Mouse (Mus musculus) liver, embryonic 16.5 days (tissue): Measurements from ENCODE around the gene Rbks. TPM values are rescaled to one million over a fixed set of nuclear protein-coding genes. Genes with fewer than 3 reads are reported as not detected.
"Not testable (repeated sequence)": the region's sequence is repeated elsewhere in the genome, so short reads cannot be mapped to it uniquely, and the experiment has no call there.

Experiments
- ATAC-seq: fragments of 200-750 bp; cut with Nextera tagmentation; 2 replicates; pipeline ENCODE4 v1.8.0; 2017; ENCODE audit warnings: low read depth, mild to moderate bottlenecking, moderate number of reproducible peaks, moderate library complexity
- H3K27ac ChIP-seq: fragments of 300-500 bp; sonication (generic); 2 replicates; pipeline ENCODE4 v1.5.1; 2014; ENCODE audit warnings: mild to moderate bottlenecking, low read length
- H3K27me3 ChIP-seq: fragments of 300-500 bp; sonication (generic); 2 replicates; pipeline ENCODE4 v1.6.1; 2014; ENCODE audit warnings: low read depth, low read length, mixed read lengths; ENCODE audit not compliant: control insufficient read depth, insufficient read depth
- H3K36me3 ChIP-seq: fragments of 300-500 bp; sonication (generic); 2 replicates; pipeline ENCODE4 v1.6.1; 2014; ENCODE audit warnings: mild to moderate bottlenecking; ENCODE audit not compliant: control insufficient read depth, insufficient read depth
- H3K4me1 ChIP-seq: fragments of 300-500 bp; sonication (generic); 2 replicates; pipeline ENCODE4 v1.6.1; 2014; ENCODE audit warnings: low read depth, low read length, mixed read lengths; ENCODE audit not compliant: control insufficient read depth
- H3K4me2 ChIP-seq: fragments of 300-500 bp; sonication (generic); 2 replicates; pipeline ENCODE4 v1.6.1; 2014; ENCODE audit warnings: low read depth, low read length, mixed read lengths
- H3K4me3 ChIP-seq: fragments of 300-500 bp; sonication (generic); 2 replicates; pipeline ENCODE4 v1.5.1; 2014; ENCODE audit warnings: low read depth, mild to moderate bottlenecking, low read length
- H3K9ac ChIP-seq: fragments of 300-500 bp; sonication (generic); 2 replicates; pipeline ENCODE4 v1.6.1; 2014; ENCODE audit warnings: low read depth, low read length
- H3K9me3 ChIP-seq: fragments of 300-500 bp; sonication (generic); replicated peaks from 2 replicates; pipeline ENCODE4 v1.6.1; 2016; ENCODE audit warnings: low read length; ENCODE audit not compliant: control insufficient read depth
- WGBS: fragments of 180-500 bp; shearing (Covaris S2); extraction: QIAGEN DNeasy Blood & Tissue Kit; methylation state at CpG from one replicate; pipeline ENCODE4 v1.1.7; 2014; ENCODE audit not compliant: insufficient replicate concordance; 5-methylcytosine and 5-hydroxymethylcytosine counted together
- microRNA-seq: library from miRNA; unstranded; fragments of <30 nt; microRNA quantifications from one replicate; pipeline ENCODE4, GENCODE M21; 2016
- polyA plus RNA-seq: library from polyadenylated mRNA; unstranded; fragments of >200 nt; fragmentation: Nextera tagmentation; extraction: Ambion mirVana; gene quantifications from 2 replicates; pipeline ENCODE4 v1.2.1, GENCODE M21; 2015

Gene Rbks
- polyA plus RNA-seq, 1 experiment from 2014 or later = 17.6 TPM

DNA sequence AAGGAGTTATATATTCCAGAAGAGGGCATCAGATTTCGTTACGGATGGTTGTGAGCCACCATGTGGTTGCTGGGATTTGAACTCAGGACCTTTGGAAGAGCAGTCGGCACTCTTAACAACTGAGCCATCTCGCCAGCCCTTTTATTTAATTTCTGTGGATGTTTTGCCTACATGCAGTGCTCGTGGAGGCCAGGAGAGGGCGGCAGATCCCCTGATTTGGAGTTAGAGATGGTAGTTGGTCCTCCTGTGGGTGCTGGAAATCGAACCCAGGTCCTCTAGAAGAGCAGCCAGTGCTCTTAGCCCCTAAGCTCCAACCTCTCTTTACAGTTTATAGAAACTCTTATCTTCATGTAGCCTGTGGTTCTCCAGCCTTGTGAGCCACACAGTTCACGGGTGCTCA, 108.8 kb downstream of the Rbks start:
- WGBS = 69% methylated on average over 8 of the region's 8 CpGs
- H3K4me2 ChIP-seq, H3K9me3 ChIP-seq, H3K36me3 ChIP-seq, H3K27me3 ChIP-seq, H3K9ac ChIP-seq, ATAC-seq, H3K4me3 ChIP-seq, H3K4me1 ChIP-seq, H3K27ac ChIP-seq: not testable (repeated sequence)

DNA sequence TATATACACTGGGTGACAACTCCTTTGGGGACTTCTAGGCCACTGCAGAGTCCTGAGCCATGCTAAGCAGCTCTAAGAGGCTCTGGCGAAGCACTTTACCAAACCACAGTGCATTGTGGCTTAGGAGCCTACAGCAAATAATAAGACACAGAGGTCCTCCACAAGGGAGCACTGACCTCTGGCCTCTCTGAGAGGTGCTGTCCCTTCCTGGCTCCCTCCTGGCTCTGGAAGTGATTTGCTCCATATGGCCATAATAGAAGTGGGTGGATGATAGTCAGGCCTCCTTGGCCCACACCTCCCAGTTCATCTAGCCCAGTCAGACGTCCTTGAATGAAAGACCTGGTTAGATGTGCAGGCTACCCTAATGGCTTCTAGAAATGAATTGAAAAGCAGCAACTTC, 109.4 kb downstream of the Rbks start:
- Histone ChIP-seq H3K9me3 (0 out of 2 replicates have a peak, but pooled peaks cover 3% of the 10 kb centered on the region), H3K4me3 (no peak overlapping the region), H3K36me3 (no peaks in the 10 kb centered on the region), H3K4me2 (no peak overlapping the region), H3K9ac (no peak overlapping the region), H3K27ac (no peak overlapping the region), H3K27me3 (no peaks in the 10 kb centered on the region), H3K4me1 (no peaks in the 10 kb centered on the region)
- no peak for ATAC-seq
- 63% methylated on average over 2 of the region's 2 CpGs for WGBS

DNA sequence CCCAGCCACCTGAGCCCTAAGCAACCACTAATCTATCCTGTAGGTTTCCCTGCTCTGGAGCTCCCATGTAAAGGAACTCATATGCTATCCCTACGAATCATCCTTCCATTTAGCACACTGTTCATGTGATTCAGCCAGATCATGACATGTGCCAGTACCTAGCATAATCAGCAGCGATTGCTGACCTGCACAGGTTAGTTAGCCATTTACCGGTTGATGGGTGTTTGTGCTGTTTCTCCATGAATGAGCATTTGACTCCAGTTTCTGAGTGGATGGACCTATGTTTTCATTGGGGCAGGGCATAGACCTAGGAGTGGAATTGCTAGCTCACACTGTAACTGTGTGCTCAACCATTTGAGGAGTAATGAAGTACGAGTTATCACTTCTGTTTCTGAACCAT, 111.9 kb downstream of the Rbks start:
- Histone ChIP-seq H3K4me3 (no peak overlapping the region), H3K4me1 (no peaks in the 10 kb centered on the region), H3K27ac (no peak overlapping the region), H3K9me3 (0 out of 2 replicates have a peak, but pooled peaks cover 3% of the 10 kb centered on the region), H3K4me2 (no peak overlapping the region), H3K9ac (no peak overlapping the region), H3K27me3 (no peaks in the 10 kb centered on the region), H3K36me3 (no peaks in the 10 kb centered on the region)
- 68% methylated on average over 4 of the region's 4 CpGs for WGBS
- no peak for ATAC-seq

DNA sequence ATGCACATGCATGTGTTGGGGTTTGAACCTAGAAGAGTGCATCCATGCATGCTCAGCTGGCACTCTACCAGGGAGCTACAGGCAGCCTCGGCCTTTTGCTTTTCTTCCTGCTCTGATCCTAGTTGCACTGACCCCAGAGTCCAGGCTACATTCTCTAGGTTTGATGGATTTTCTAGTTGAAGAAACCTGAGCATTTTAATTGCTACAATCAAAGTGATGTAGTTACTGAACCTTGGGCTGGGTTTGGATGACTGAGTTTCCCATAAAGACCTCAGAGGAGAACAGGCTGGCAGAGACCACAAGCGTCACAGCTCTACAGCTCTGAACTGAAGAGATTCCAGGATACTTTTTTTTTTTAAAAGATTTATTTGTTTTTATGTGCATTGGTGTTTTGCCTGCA, 114.2 kb downstream of the Rbks start:
- Histone ChIP-seq H3K4me3 (no peak overlapping the region), H3K27me3 (no peaks in the 10 kb centered on the region), H3K9ac (no peak overlapping the region), H3K27ac (no peak overlapping the region), H3K4me2 (no peak overlapping the region), H3K36me3 (no peaks in the 10 kb centered on the region), H3K4me1 (no peaks in the 10 kb centered on the region), H3K9me3 (no peaks in the 10 kb centered on the region)
- no peak for ATAC-seq
- 61% methylated on average over 2 of the region's 2 CpGs for whole genome bisulfite sequencing

DNA sequence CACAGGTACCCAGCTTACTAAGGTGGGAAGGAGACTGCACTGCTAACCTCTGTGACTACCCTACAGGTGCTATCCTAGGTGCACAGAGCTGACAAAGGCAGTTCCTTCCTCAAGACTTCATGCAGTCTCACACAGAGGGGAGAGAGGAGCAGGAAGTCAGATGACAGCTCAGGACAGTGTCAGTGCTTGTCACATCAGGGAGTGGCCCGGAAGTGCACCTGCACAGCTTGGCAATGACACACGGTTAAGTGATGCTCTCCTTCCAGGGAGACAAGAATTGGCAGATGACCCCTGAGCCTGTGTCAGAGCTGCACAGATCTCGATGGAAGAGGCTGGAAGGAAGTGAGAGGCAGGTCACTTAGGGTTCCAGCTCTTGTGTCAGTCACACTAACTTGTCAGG, 115.5 kb downstream of the Rbks start:
- Histone ChIP-seq H3K36me3 (no peaks in the 10 kb centered on the region), H3K9ac (no peak overlapping the region), H3K27ac (no peak overlapping the region), H3K4me3 (no peak overlapping the region), H3K4me2 (no peak overlapping the region), H3K27me3 (no peaks in the 10 kb centered on the region), H3K9me3 (no peaks in the 10 kb centered on the region), H3K4me1 (no peaks in the 10 kb centered on the region)
- ATAC-seq = no peak
- 47% methylated on average over 3 of the region's 3 CpGs for WGBS

DNA sequence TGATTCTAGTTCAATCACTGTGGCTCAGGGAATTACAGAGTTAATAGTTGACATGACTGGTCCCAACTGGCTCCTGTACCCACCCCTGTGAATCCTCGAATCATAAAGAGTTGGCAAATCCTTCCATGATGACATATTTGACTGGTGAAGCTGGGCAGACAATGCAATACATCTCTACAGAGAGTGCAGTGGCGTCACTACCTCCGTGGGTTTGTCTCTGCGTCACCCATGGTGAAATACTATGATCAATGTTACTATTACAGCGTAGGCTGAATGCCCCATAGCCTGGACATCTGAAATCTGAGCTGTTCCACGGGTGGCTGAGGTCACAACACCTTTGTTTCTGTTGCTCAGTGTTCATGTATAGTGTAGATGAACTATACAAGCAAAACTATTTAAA, 116.2 kb downstream of the Rbks start:
- ATAC-seq = no peak
- H3K9me3 ChIP-seq = no peaks in the 10 kb centered on the region
- no peaks in the 10 kb centered on the region for H3K4me1 ChIP-seq
- no peak overlapping the region for H3K9ac ChIP-seq
- H3K27me3 ChIP-seq = no peaks in the 10 kb centered on the region
- H3K4me3 ChIP-seq = no peak overlapping the region
- no peak overlapping the region for H3K4me2 ChIP-seq
- H3K27ac ChIP-seq = no peak overlapping the region
- 57% methylated on average over 6 of the region's 6 CpGs for WGBS
- no peaks in the 10 kb centered on the region for H3K36me3 ChIP-seq

DNA sequence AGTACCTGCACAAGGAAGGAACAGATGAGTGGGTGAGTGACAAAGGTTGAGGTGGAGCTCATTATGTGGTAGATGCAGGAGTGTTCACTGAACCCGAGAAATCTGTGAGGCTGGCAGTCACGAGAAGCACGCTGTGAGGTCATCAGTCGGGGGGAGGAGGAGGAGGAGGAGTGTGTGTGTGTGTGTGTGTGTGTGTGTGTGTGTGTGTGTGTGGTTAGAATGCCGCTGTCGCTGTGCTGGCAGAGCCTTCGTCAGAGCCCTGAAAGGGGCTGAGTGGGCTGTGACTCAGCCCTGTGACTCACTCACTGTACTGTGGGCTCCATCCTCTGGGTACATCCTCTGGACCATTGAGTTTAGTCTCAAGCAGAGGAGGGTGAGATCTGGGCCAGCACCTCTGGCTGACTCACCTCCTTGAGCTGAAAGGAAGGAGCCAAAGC, 120.9 kb downstream of the Rbks start:
- 53% methylated on average over 7 of the region's 7 CpGs for WGBS
- Histone ChIP-seq H3K36me3 (no peaks in the 10 kb centered on the region), H3K27ac (no peak overlapping the region), H3K9me3 (no peaks in the 10 kb centered on the region), H3K4me1 (no peaks in the 10 kb centered on the region), H3K4me2 (no peak overlapping the region), H3K27me3 (no peaks in the 10 kb centered on the region), H3K9ac (no peak overlapping the region), H3K4me3 (no peak overlapping the region)
- ATAC-seq = no peak

Small RNA genes lying within 50 kb of the gene (microRNA-seq; reads per million reads assigned to microRNA genes)
- gene Mir3473e = not detected

Other genes with a start within 250 kb of the Rbks start
- 13.3 and 14.2 TPM in 2 replicates for gene Zfp512, start 245.2 kb downstream of the Rbks start, polyA plus RNA-seq
- gene 4930548H24Rik, start 211.9 kb downstream of the Rbks start, polyA plus RNA-seq = not detected in 2 replicates
- 14.4 and 14.6 TPM in 2 replicates for gene Gpn1, start 202.9 kb downstream of the Rbks start, polyA plus RNA-seq
- gene Slc4a1ap, start 170.6 kb downstream of the Rbks start, polyA plus RNA-seq = 10.6 and 11.0 TPM in 2 replicates
- gene Supt7l, start 169.8 kb downstream of the Rbks start, polyA plus RNA-seq = 7.5 and 8.4 TPM in 2 replicates
- gene Mrpl33, start 100.7 kb downstream of the Rbks start, polyA plus RNA-seq = 141 and 152 TPM in 2 replicates
- 31.8 and 32.4 TPM in 2 replicates for gene Babam2, start 57 bp upstream of the Rbks start, polyA plus RNA-seq